Mouse (Mus musculus): Measurements from ENCODE around the gene Spata32. TPM values are rescaled to one million over a fixed set of nuclear protein-coding genes. Genes with fewer than 3 reads are reported as not detected.
A peak's percentile ranks its signal among the peaks of the same experiment; 100 is the strongest.

Gene Spata32
- polyA plus RNA-seq, 1 experiment from 2014 or later: 0.17 TPM

- Histone ChIP-seq H3K36me3 (no peaks in the 10 kb centered on the region), H3K4me1 (replicated peaks) (peaks cover 25% of the 10 kb centered on the region), H3K27me3 (peaks cover 71% of the 10 kb centered on the region), H3K27ac (replicated peaks) (no peak overlapping the region), H3K9me3 (no peaks in the 10 kb centered on the region), H3K4me3 (peak overlapping the region; percentile 64), H3K9ac (peak overlapping the region; percentile 76), H3K4me2 (peak overlapping the region; percentile 82)
- no peak for ATAC-seq (ENCODE audit: low read depth)
- WGBS: 51% methylated on average over 9 of the region's 9 CpGs
These were observed 46.4 kb downstream of the Spata32 start for GRCm38 (mm10) chr11:103171703-103172391.

GRCm38 (mm10) chr11:103171286-103171620, 47.0 kb downstream of the Spata32 start:
- peak overlapping the region; percentile 82 for H3K4me2 ChIP-seq
- 0 out of 2 replicates have a peak, but pooled peaks have one; percentile 13 for ATAC-seq (ENCODE audit: low read depth)
- H3K9ac ChIP-seq: peak overlapping the region; percentile 76
- H3K9me3 ChIP-seq: no peaks in the 10 kb centered on the region
- peaks cover 71% of the 10 kb centered on the region for H3K27me3 ChIP-seq
- H3K4me3 ChIP-seq: peak overlapping the region; percentile 64
- WGBS: 5% methylated on average over 21 of the region's 23 CpGs
- peaks cover 25% of the 10 kb centered on the region for H3K4me1 ChIP-seq (replicated peaks)
- no peaks in the 10 kb centered on the region for H3K36me3 ChIP-seq
- no peak overlapping the region for H3K27ac ChIP-seq (replicated peaks)

GRCm38 (mm10) chr11:103170494-103171285, 47.5 kb downstream of the Spata32 start, which contains the start of gene Fmnl1:
Gene Fmnl1 (plus strand): TSS chr11:103171107.
- H3K4me2 ChIP-seq: peak within 1 kb of the TSS; percentile 82
- WGBS: under 1% methylated on average over 82 of the region's 84 CpGs
- H3K9ac ChIP-seq: peak within 1 kb of the TSS; percentile 76
- no peaks in the 10 kb centered on the region for H3K9me3 ChIP-seq
- peaks cover 71% of the 10 kb centered on the region for H3K27me3 ChIP-seq
- H3K36me3 ChIP-seq: no peaks in the 10 kb centered on the region
- H3K27ac ChIP-seq (replicated peaks): peak within 1 kb of the TSS; percentile 61
- peak; percentile 85 for ATAC-seq (ENCODE audit: low read depth)
- peaks cover 25% of the 10 kb centered on the region for H3K4me1 ChIP-seq (replicated peaks)
- peak within 1 kb of the TSS; percentile 64 for H3K4me3 ChIP-seq

GRCm38 (mm10) chr11:103170111-103170493, 48.1 kb downstream of the Spata32 start:
- Histone ChIP-seq H3K27ac (replicated peaks) (peak overlapping the region; percentile 61; the same call in 1 of the 2 replicates), H3K4me3 (peak overlapping the region; percentile 64), H3K9ac (peak overlapping the region; percentile 76), H3K9me3 (no peaks in the 10 kb centered on the region), H3K4me1 (replicated peaks) (peaks cover 25% of the 10 kb centered on the region), H3K4me2 (peak overlapping the region; percentile 82), H3K36me3 (no peaks in the 10 kb centered on the region), H3K27me3 (peaks cover 71% of the 10 kb centered on the region)
- ATAC-seq (ENCODE audit: low read depth): no peak; the same call in 1 of the 2 replicates
- 51% methylated on average over 3 of the region's 3 CpGs for WGBS

GRCm38 (mm10) chr11:103169664-103170063, 48.6 kb downstream of the Spata32 start:
- WGBS: 87% methylated on average over 5 of the region's 5 CpGs
- Histone ChIP-seq H3K9ac (0 out of 2 replicates have a peak overlapping the region, but pooled peaks have one; percentile 76), H3K27ac (replicated peaks) (no peak overlapping the region), H3K4me3 (peak overlapping the region; percentile 64), H3K9me3 (no peaks in the 10 kb centered on the region), H3K36me3 (no peaks in the 10 kb centered on the region), H3K4me2 (peak overlapping the region; percentile 82), H3K27me3 (peaks cover 67% of the 10 kb centered on the region), H3K4me1 (replicated peaks) (peaks cover 25% of the 10 kb centered on the region)
- no peak for ATAC-seq (ENCODE audit: low read depth)

GRCm38 (mm10) chr11:103168690-103169390, 49.4 kb downstream of the Spata32 start:
- no peak for ATAC-seq (ENCODE audit: low read depth)
- peaks cover 60% of the 10 kb centered on the region for H3K27me3 ChIP-seq
- H3K4me1 ChIP-seq (replicated peaks): peaks cover 25% of the 10 kb centered on the region
- no peak overlapping the region for H3K4me3 ChIP-seq
- H3K27ac ChIP-seq (replicated peaks): no peak overlapping the region
- WGBS: 23% methylated on average over 9 of the region's 9 CpGs
- H3K4me2 ChIP-seq: no peak overlapping the region
- no peaks in the 10 kb centered on the region for H3K9me3 ChIP-seq
- no peaks in the 10 kb centered on the region for H3K36me3 ChIP-seq
- no peak overlapping the region for H3K9ac ChIP-seq

- Histone ChIP-seq H3K4me1 (replicated peaks) (no peaks in the 10 kb centered on the region), H3K36me3 (no peaks in the 10 kb centered on the region), H3K4me2 (no peak overlapping the region), H3K9me3 (no peaks in the 10 kb centered on the region), H3K27ac (replicated peaks) (no peak overlapping the region), H3K9ac (no peak overlapping the region), H3K27me3 (peaks cover 16% of the 10 kb centered on the region), H3K4me3 (no peak overlapping the region)
- no peak for ATAC-seq (ENCODE audit: low read depth)
- WGBS: 29% methylated on average over 10 of the region's 10 CpGs
These were observed 53.8 kb downstream of the Spata32 start for GRCm38 (mm10) chr11:103164391-103164790.

GRCm38 (mm10) chr11:103162132-103162531, 56.1 kb downstream of the Spata32 start:
- Histone ChIP-seq H3K4me1 (replicated peaks) (peaks cover 10% of the 10 kb centered on the region), H3K27ac (replicated peaks) (no peak overlapping the region), H3K9me3 (no peaks in the 10 kb centered on the region), H3K27me3 (no peaks in the 10 kb centered on the region), H3K9ac (no peak overlapping the region), H3K36me3 (no peaks in the 10 kb centered on the region), H3K4me2 (no peak overlapping the region), H3K4me3 (no peak overlapping the region)
- no peak for ATAC-seq (ENCODE audit: low read depth)
- WGBS: 93% methylated on average over 5 of the region's 5 CpGs

GRCm38 (mm10) chr11:103161449-103161848, 56.8 kb downstream of the Spata32 start:
- Histone ChIP-seq H3K9ac (no peak overlapping the region), H3K9me3 (no peaks in the 10 kb centered on the region), H3K27me3 (no peaks in the 10 kb centered on the region), H3K4me2 (no peak overlapping the region), H3K36me3 (no peaks in the 10 kb centered on the region), H3K27ac (replicated peaks) (no peak overlapping the region), H3K4me3 (no peak overlapping the region), H3K4me1 (replicated peaks) (peaks cover 10% of the 10 kb centered on the region)
- ATAC-seq (ENCODE audit: low read depth): no peak
- WGBS: 76% methylated on average over 7 of the region's 7 CpGs

GRCm38 (mm10) chr11:103160738-103161137, 57.5 kb downstream of the Spata32 start:
- Histone ChIP-seq H3K9ac (no peak overlapping the region), H3K4me1 (replicated peaks) (peaks cover 10% of the 10 kb centered on the region), H3K4me3 (no peak overlapping the region), H3K4me2 (no peak overlapping the region), H3K9me3 (peaks cover 5% of the 10 kb centered on the region; the same call in 1 of the 2 replicates), H3K27ac (replicated peaks) (no peak overlapping the region), H3K36me3 (no peaks in the 10 kb centered on the region), H3K27me3 (no peaks in the 10 kb centered on the region)
- WGBS: 88% methylated on average over 11 of the region's 11 CpGs
- ATAC-seq (ENCODE audit: low read depth): no peak

- Histone ChIP-seq H3K4me1 (replicated peaks) (peaks cover 10% of the 10 kb centered on the region), H3K9ac (0 out of 2 replicates have a peak overlapping the region, but pooled peaks have one; percentile 6), H3K27ac (replicated peaks) (no peak overlapping the region), H3K9me3 (peaks cover 5% of the 10 kb centered on the region; the same call in 1 of the 2 replicates), H3K4me2 (peak overlapping the region; percentile 46), H3K27me3 (no peaks in the 10 kb centered on the region), H3K36me3 (no peaks in the 10 kb centered on the region), H3K4me3 (peak overlapping the region; percentile 18)
- ATAC-seq (ENCODE audit: low read depth): peak; percentile 96
- 1% methylated on average over 25 of the region's 25 CpGs for WGBS
These were observed 59.4 kb downstream of the Spata32 start for GRCm38 (mm10) chr11:103158621-103159478.
